Mouse (Mus musculus): ENCODE measurements around the gene 1700102P08Rik. TPM values are rescaled to one million over a fixed set of nuclear protein-coding genes. Genes with fewer than 3 reads are reported as not detected.

Gene 1700102P08Rik
- 1.5 TPM for polyA plus RNA-seq (2014; fragmentation: Illumina TruSeq; extraction: RNeasy Lipid Tissue Mini Kit (QIAGEN cat#74804); ENCODE audit: low read depth, low replicate concordance)

GRCm38 (mm10) chr9:108392676-108393075, at the start of gene 1700102P08Rik:
1700102P08Rik (plus strand) TSS chr9:108392805.

DNA sequence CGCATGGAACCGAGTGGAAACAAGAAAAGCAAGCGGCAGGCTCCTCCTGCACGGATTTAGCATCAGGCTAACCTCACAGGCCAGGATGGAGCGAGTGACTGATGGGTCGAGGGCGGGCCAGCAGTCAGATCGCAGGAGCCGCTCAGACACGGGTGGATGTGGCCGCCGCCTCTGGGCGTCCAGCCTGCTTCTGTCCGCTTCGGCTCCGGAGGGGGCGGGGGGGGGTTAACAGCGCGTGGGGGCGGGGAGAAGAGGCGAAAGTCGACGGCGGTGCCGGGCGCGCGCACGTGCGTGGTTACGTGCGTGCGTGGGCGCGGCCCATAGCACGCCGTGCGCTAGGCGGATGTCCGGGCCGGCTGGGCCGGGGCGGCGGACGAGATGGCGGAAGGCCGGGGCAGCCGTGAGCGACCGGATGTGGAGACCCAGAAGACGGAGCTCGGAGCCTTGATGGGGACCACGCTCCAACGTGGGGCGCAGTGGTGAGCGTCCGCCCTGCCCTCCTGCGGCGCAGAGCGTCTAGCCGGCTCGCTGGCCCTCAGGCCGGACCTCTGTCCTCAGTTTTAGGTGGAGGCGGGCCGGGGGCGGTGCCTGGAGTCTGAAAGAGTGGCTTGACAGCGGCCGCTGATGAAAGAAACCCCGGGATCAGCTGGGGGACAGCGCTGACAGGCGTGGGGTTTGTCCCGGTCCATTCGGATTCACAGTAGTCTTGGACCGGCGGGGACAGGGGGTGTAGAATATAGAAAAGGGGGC, 44.9 kb upstream of the 1700102P08Rik start, which contains the start of gene Usp4:
Gene Usp4, plus strand, starts transcription at position 314 of the 750 bp plus-strand sequence.

DNA sequence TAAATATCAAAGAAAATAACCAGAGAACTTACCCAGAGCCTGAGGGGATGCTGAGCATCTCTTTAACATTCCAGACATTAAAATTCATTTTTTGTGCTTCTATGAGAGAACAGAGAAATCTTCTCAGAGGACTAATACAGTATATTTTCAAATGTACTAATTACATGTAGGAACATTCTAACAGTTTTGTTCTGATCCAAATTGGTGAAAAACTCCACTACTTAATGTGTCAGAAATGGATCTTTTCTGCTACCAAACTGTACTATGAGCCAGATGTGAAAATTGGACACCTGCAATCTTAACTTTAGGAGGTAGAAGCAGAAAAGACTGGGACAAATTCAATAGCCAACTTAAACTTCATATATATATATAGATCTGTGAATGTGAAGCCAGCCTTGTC, 35.8 kb downstream of the 1700102P08Rik start, which contains the start of gene Ccdc36:
Gene Ccdc36, minus strand, starts transcription at position 101 of the 400 bp plus-strand sequence.

GRCm38 (mm10) chr9:108436182-108436581, 43.6 kb downstream of the 1700102P08Rik start, which contains the start of gene BC048562:
BC048562 (plus strand) TSS chr9:108436482.

Other genes with a start within 250 kb of the 1700102P08Rik start
- 0.79 TPM for gene Bsn, start 202.4 kb upstream of the 1700102P08Rik start, polyA plus RNA-seq (2014; fragmentation: Illumina TruSeq; extraction: RNeasy Lipid Tissue Mini Kit (QIAGEN cat#74804); ENCODE audit: low read depth, low replicate concordance)
- gene Dag1, start 128.8 kb upstream of the 1700102P08Rik start, polyA plus RNA-seq (2014; fragmentation: Illumina TruSeq; extraction: RNeasy Lipid Tissue Mini Kit (QIAGEN cat#74804); ENCODE audit: low read depth, low replicate concordance) = 38.0 TPM
- 13.2 TPM for gene Nicn1, start 102.4 kb upstream of the 1700102P08Rik start, polyA plus RNA-seq (2014; fragmentation: Illumina TruSeq; extraction: RNeasy Lipid Tissue Mini Kit (QIAGEN cat#74804); ENCODE audit: low read depth, low replicate concordance)
- gene Amt, start 96.0 kb upstream of the 1700102P08Rik start, polyA plus RNA-seq (2014; fragmentation: Illumina TruSeq; extraction: RNeasy Lipid Tissue Mini Kit (QIAGEN cat#74804); ENCODE audit: low read depth, low replicate concordance) = 4.4 TPM
- 568 TPM for gene Rhoa, start 86.7 kb upstream of the 1700102P08Rik start, polyA plus RNA-seq (2014; fragmentation: Illumina TruSeq; extraction: RNeasy Lipid Tissue Mini Kit (QIAGEN cat#74804); ENCODE audit: low read depth, low replicate concordance)
- 19.7 TPM for gene Tcta, start 86.6 kb upstream of the 1700102P08Rik start, polyA plus RNA-seq (2014; fragmentation: Illumina TruSeq; extraction: RNeasy Lipid Tissue Mini Kit (QIAGEN cat#74804); ENCODE audit: low read depth, low replicate concordance)
- 14.4 TPM for gene Gpx1, start 53.9 kb upstream of the 1700102P08Rik start, polyA plus RNA-seq (2014; fragmentation: Illumina TruSeq; extraction: RNeasy Lipid Tissue Mini Kit (QIAGEN cat#74804); ENCODE audit: low read depth, low replicate concordance)
- gene Usp4, start 45.0 kb upstream of the 1700102P08Rik start, polyA plus RNA-seq (2014; fragmentation: Illumina TruSeq; extraction: RNeasy Lipid Tissue Mini Kit (QIAGEN cat#74804); ENCODE audit: low read depth, low replicate concordance) = 72.3 TPM
- not detected for gene Ccdc36, start 35.7 kb downstream of the 1700102P08Rik start, polyA plus RNA-seq (2014; fragmentation: Illumina TruSeq; extraction: RNeasy Lipid Tissue Mini Kit (QIAGEN cat#74804); ENCODE audit: low read depth, low replicate concordance)
- gene BC048562, start 43.7 kb downstream of the 1700102P08Rik start, polyA plus RNA-seq (2014; fragmentation: Illumina TruSeq; extraction: RNeasy Lipid Tissue Mini Kit (QIAGEN cat#74804); ENCODE audit: low read depth, low replicate concordance) = not detected
- gene Ccdc71, start 67.7 kb downstream of the 1700102P08Rik start, polyA plus RNA-seq (2014; fragmentation: Illumina TruSeq; extraction: RNeasy Lipid Tissue Mini Kit (QIAGEN cat#74804); ENCODE audit: low read depth, low replicate concordance) = 4.0 TPM
- 1.5 TPM for gene Klhdc8b, start 68.8 kb downstream of the 1700102P08Rik start, polyA plus RNA-seq (2014; fragmentation: Illumina TruSeq; extraction: RNeasy Lipid Tissue Mini Kit (QIAGEN cat#74804); ENCODE audit: low read depth, low replicate concordance)
- gene Lamb2, start 86.9 kb downstream of the 1700102P08Rik start, polyA plus RNA-seq (2014; fragmentation: Illumina TruSeq; extraction: RNeasy Lipid Tissue Mini Kit (QIAGEN cat#74804); ENCODE audit: low read depth, low replicate concordance) = 5.1 TPM
- gene Usp19, start 97.8 kb downstream of the 1700102P08Rik start, polyA plus RNA-seq (2014; fragmentation: Illumina TruSeq; extraction: RNeasy Lipid Tissue Mini Kit (QIAGEN cat#74804); ENCODE audit: low read depth, low replicate concordance) = 12.2 TPM
- 103 TPM for gene Qars, start 114.9 kb downstream of the 1700102P08Rik start, polyA plus RNA-seq (2014; fragmentation: Illumina TruSeq; extraction: RNeasy Lipid Tissue Mini Kit (QIAGEN cat#74804); ENCODE audit: low read depth, low replicate concordance)
- 57.5 TPM for gene Qrich1, start 124.0 kb downstream of the 1700102P08Rik start, polyA plus RNA-seq (2014; fragmentation: Illumina TruSeq; extraction: RNeasy Lipid Tissue Mini Kit (QIAGEN cat#74804); ENCODE audit: low read depth, low replicate concordance)
- gene Impdh2, start 167.5 kb downstream of the 1700102P08Rik start, polyA plus RNA-seq (2014; fragmentation: Illumina TruSeq; extraction: RNeasy Lipid Tissue Mini Kit (QIAGEN cat#74804); ENCODE audit: low read depth, low replicate concordance) = 31.5 TPM
- gene Ndufaf3, start 174.6 kb downstream of the 1700102P08Rik start, polyA plus RNA-seq (2014; fragmentation: Illumina TruSeq; extraction: RNeasy Lipid Tissue Mini Kit (QIAGEN cat#74804); ENCODE audit: low read depth, low replicate concordance) = 2.2 TPM
- 3.3 TPM for gene Dalrd3, start 177.1 kb downstream of the 1700102P08Rik start, polyA plus RNA-seq (2014; fragmentation: Illumina TruSeq; extraction: RNeasy Lipid Tissue Mini Kit (QIAGEN cat#74804); ENCODE audit: low read depth, low replicate concordance)
- 1.4 TPM for gene Wdr6, start 185.9 kb downstream of the 1700102P08Rik start, polyA plus RNA-seq (2014; fragmentation: Illumina TruSeq; extraction: RNeasy Lipid Tissue Mini Kit (QIAGEN cat#74804); ENCODE audit: low read depth, low replicate concordance)
- not detected for gene P4htm, start 204.9 kb downstream of the 1700102P08Rik start, polyA plus RNA-seq (2014; fragmentation: Illumina TruSeq; extraction: RNeasy Lipid Tissue Mini Kit (QIAGEN cat#74804); ENCODE audit: low read depth, low replicate concordance)